Mouse (Mus musculus) limb, embryonic 15.5 days (tissue): Measurements from ENCODE around the gene Gm9918. TPM values are rescaled to one million over a fixed set of nuclear protein-coding genes. Genes with fewer than 3 reads are reported as not detected.
A peak's percentile ranks its signal among the peaks of the same experiment; 100 is the strongest.

Experiments
- ATAC-seq: fragments of 200-750 bp; cut with Nextera tagmentation; 2 replicates; pipeline ENCODE4 v1.8.0; 2017; ENCODE audit warnings: low read depth, moderate TSS enrichment; ENCODE audit not compliant: insufficient number of reproducible peaks, low FRiP score, low TSS enrichment
- H3K27ac ChIP-seq: fragments of 300-500 bp; sonication (generic); 2 replicates; pipeline ENCODE4 v1.5.1; 2015; ENCODE audit warnings: moderate library complexity, mild to moderate bottlenecking, inconsistent platforms
- H3K27me3 ChIP-seq: fragments of 300-500 bp; sonication (generic); 2 replicates; pipeline ENCODE4 v1.6.1; 2015; ENCODE audit warnings: inconsistent platforms
- H3K36me3 ChIP-seq: fragments of 300-500 bp; sonication (generic); 2 replicates; pipeline ENCODE4 v1.6.1; 2015; ENCODE audit warnings: inconsistent platforms
- H3K4me1 ChIP-seq: fragments of 300-500 bp; sonication (generic); 2 replicates; pipeline ENCODE4 v1.6.1; 2015; ENCODE audit warnings: inconsistent platforms
- H3K4me2 ChIP-seq: fragments of 300-500 bp; sonication (generic); 2 replicates; pipeline ENCODE4 v1.6.1; 2015; ENCODE audit warnings: mild to moderate bottlenecking, inconsistent platforms
- H3K4me3 ChIP-seq: fragments of 300-500 bp; sonication (generic); 2 replicates; pipeline ENCODE4 v1.5.1; 2015; ENCODE audit warnings: mild to moderate bottlenecking, inconsistent platforms
- H3K9ac ChIP-seq: fragments of 300-500 bp; sonication (generic); 2 replicates; pipeline ENCODE4 v1.6.1; 2015; ENCODE audit warnings: inconsistent platforms
- H3K9me3 ChIP-seq: fragments of 300-500 bp; sonication (generic); 2 replicates; pipeline ENCODE4 v1.6.1; 2016; ENCODE audit warnings: inconsistent platforms
- WGBS: fragments of 180-500 bp; shearing (Covaris S2); methylation state at CpG from one replicate; pipeline ENCODE4 v1.1.7; 2015; 5-methylcytosine and 5-hydroxymethylcytosine counted together
- polyA plus RNA-seq: library from polyadenylated mRNA; unstranded; fragments of >200 nt; fragmentation: Nextera tagmentation; extraction: Ambion mirVana; gene quantifications from 2 replicates; pipeline ENCODE4 v1.2.1, GENCODE M21; 2015

Gene Gm9918
- polyA plus RNA-seq, 1 experiment from 2014 or later: 0.79 TPM

GRCm38 (mm10) chr15:102282463-102283292, 12.3 kb downstream of the Gm9918 start:
- H3K9ac ChIP-seq: no peak overlapping the region
- peaks cover 20% of the 10 kb centered on the region for H3K4me1 ChIP-seq
- no peaks in the 10 kb centered on the region for H3K9me3 ChIP-seq
- H3K27ac ChIP-seq: no peak overlapping the region
- peaks cover 20% of the 10 kb centered on the region for H3K36me3 ChIP-seq
- ATAC-seq: no peak
- H3K27me3 ChIP-seq: no peaks in the 10 kb centered on the region
- no peak overlapping the region for H3K4me2 ChIP-seq
- WGBS: 75% methylated on average over 8 of the region's 8 CpGs
- no peak overlapping the region for H3K4me3 ChIP-seq

DNA sequence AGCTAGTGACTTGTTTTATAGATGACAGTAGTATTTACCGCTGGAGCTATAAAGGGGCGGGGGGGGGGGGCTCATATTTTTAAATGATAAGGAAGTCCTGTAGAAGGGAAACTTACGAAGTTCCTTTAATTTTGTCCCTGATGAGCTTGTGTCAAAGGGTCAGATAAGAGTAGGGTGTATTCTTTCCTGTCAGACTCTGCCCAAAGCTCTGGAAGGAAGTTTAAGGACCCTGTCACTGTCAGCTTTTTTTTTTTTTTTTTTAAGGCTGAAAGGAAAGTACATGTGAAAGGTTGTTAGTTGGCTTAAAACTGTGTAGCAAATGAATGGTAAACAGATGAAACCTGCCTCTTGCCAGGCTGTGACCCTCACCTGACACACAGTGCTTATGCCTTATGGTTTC, 13.3 kb downstream of the Gm9918 start:
- no peak overlapping the region for H3K4me3 ChIP-seq
- H3K4me2 ChIP-seq: no peak overlapping the region
- peaks cover 20% of the 10 kb centered on the region for H3K4me1 ChIP-seq
- H3K9ac ChIP-seq: no peak overlapping the region
- H3K36me3 ChIP-seq: peaks cover 20% of the 10 kb centered on the region
- no peaks in the 10 kb centered on the region for H3K27me3 ChIP-seq
- H3K27ac ChIP-seq: no peak overlapping the region
- WGBS: 71% methylated on average over 3 of the region's 3 CpGs
- H3K9me3 ChIP-seq: no peaks in the 10 kb centered on the region
- ATAC-seq: no peak

DNA sequence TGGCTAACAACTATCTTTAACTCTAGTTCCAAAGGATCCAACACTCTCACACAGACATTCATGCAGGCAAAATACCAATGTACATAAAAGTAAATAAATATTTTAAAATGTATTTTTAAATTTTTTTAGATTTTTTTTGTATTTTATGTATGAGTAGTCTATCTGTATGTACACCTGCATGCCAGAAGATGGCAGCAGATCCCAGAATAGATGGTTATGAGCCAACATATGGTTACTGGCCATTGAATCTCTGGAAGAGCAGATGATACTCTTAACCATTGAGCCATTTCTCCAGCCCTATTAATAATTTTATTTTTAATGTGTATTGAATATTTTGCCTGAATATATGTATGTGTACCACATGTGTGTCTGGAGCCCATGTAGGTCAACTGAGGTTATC, 17.0 kb downstream of the Gm9918 start:
- ATAC-seq: no peak
- Histone ChIP-seq H3K4me2 (no peak overlapping the region), H3K9ac (no peak overlapping the region), H3K9me3 (no peaks in the 10 kb centered on the region), H3K4me1 (no peaks in the 10 kb centered on the region), H3K4me3 (no peak overlapping the region), H3K27ac (no peak overlapping the region), H3K36me3 (0 out of 2 replicates have a peak, but pooled peaks cover 4% of the 10 kb centered on the region), H3K27me3 (no peaks in the 10 kb centered on the region)

- 6% methylated on average over 25 of the region's 25 CpGs for WGBS
- peaks cover 7% of the 10 kb centered on the region for H3K4me1 ChIP-seq
- peaks cover 17% of the 10 kb centered on the region for H3K36me3 ChIP-seq
- no peaks in the 10 kb centered on the region for H3K9me3 ChIP-seq
- no peak within 1 kb of the TSS for H3K27ac ChIP-seq
- peak within 1 kb of the TSS; percentile 47 for H3K9ac ChIP-seq
- peak; percentile 95 for ATAC-seq
- peak within 1 kb of the TSS; percentile 92 for H3K4me2 ChIP-seq
- no peaks in the 10 kb centered on the region for H3K27me3 ChIP-seq
- H3K4me3 ChIP-seq: peak within 1 kb of the TSS; percentile 77
Observed at GRCm38 (mm10) chr15:102295633-102296367, 25.4 kb downstream of the Gm9918 start, which contains the start of gene Espl1. Espl1 (plus strand) TSS chr15:102296266.

DNA sequence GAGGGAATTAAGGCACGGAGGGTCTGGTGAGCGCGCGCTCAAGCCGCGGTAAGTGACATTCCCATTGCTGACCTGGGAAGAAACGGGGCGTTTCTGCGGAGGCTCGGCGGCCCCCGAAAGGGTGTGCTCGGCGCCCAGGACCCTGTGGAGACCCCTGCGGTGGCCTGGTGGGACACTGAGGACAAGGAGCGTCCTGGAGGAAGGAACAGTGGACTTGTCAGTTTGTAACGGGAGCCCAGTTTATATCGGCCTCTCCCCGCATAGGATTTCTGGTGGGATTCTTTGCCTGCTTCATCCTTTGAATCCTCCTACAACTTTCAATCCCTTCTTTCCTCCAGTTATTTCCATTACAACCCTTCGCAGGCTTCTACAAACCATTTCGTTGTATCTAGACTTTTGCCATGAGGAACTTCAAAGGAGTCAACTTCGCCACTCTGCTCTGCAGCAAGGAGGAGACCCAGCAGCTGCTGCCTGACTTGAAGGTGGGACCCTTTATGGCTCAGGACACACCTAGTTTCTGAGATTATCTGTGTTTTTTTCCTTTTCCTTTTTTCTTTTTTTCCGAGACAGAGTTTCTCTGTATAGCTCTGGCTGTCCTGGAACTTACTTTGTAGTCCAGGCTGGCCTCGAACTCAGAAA, 26.1 kb downstream of the Gm9918 start:
- Histone ChIP-seq H3K4me2 (peak overlapping the region; percentile 92), H3K36me3 (peaks cover 22% of the 10 kb centered on the region), H3K9ac (peak overlapping the region; percentile 47), H3K9me3 (no peaks in the 10 kb centered on the region), H3K4me1 (peaks cover 7% of the 10 kb centered on the region), H3K27me3 (no peaks in the 10 kb centered on the region), H3K27ac (no peak overlapping the region), H3K4me3 (peak overlapping the region; percentile 77)
- 5% methylated on average over 24 of the region's 24 CpGs for WGBS
- peak; percentile 12; the same call in 1 of the 2 replicates for ATAC-seq

DNA sequence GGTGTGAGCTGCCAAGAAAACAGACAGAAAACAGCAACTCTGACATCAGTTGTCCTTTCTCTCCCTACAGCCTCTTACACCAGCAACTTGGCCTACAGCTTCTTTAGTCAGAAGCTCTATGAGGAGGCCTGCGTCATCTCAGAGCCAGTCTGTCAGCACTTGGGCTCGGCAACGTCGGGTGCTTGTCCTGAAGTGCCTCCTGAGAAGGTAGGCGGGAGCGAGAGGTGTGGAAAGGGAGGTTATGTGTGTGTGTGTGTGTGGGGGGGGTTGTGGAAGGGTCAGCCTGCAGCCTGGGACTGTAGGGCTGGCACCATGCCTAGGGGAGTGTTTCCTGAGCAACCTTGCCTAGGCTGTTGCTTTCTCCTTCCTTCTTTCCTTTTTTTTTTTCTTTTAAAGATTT, 32.2 kb downstream of the Gm9918 start:
- H3K9ac ChIP-seq: no peak overlapping the region
- H3K4me3 ChIP-seq: no peak overlapping the region
- 73% methylated on average over 6 of the region's 6 CpGs for WGBS
- H3K4me1 ChIP-seq: no peaks in the 10 kb centered on the region
- no peaks in the 10 kb centered on the region for H3K27me3 ChIP-seq
- no peak for ATAC-seq
- no peak overlapping the region for H3K4me2 ChIP-seq
- no peaks in the 10 kb centered on the region for H3K9me3 ChIP-seq
- H3K27ac ChIP-seq: no peak overlapping the region
- peaks cover 72% of the 10 kb centered on the region for H3K36me3 ChIP-seq

- H3K9ac ChIP-seq: no peak overlapping the region
- no peak overlapping the region for H3K27ac ChIP-seq
- H3K4me2 ChIP-seq: no peak overlapping the region
- ATAC-seq: no peak
- no peaks in the 10 kb centered on the region for H3K4me1 ChIP-seq
- no peaks in the 10 kb centered on the region for H3K9me3 ChIP-seq
- peaks cover 77% of the 10 kb centered on the region for H3K36me3 ChIP-seq
- H3K27me3 ChIP-seq: no peaks in the 10 kb centered on the region
- no peak overlapping the region for H3K4me3 ChIP-seq
- WGBS: 85% methylated on average over 9 of the region's 9 CpGs
Observed at GRCm38 (mm10) chr15:102308717-102309116, 38.4 kb downstream of the Gm9918 start.

DNA sequence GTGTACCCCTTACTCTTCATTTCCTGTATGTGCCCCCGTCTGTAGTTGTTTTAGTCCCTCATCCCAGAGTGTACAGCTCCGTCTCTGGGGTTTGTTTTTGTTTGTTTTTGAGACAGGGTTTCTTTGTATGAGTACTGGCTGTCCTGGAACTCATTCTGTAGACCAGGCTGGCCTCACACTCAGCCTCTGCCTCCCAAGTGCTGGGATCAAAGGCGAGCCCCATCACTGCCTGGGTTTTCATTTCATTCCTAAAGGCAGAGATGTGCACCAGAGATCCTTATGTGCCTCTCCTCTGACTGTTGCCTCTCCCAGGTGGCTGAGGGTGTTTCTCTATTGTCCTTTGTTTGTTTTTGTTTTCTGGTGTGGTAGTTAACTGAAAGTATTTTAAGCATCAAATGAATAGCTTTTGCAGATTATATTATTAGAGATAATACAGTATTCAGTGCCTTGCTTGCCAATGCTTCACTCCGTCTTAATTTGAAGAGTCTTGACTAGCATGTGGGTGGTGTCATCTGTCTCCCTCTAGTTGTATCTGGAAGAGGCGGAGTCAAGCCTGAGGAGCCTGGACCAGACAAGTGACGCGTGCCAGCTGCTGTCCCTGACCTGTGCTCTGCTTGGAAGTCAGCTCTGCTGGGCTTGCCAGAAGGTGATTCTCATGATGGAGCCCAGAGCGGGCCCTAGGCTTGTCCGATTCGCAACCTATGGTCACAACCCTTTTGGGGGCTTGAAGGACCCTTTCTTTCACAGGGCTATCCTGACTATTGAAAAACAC, 39.9 kb downstream of the Gm9918 start:
- no peaks in the 10 kb centered on the region for H3K4me1 ChIP-seq
- H3K4me3 ChIP-seq: no peak overlapping the region
- H3K9me3 ChIP-seq: no peaks in the 10 kb centered on the region
- 84% methylated on average over 10 of the region's 10 CpGs for WGBS
- no peak overlapping the region for H3K27ac ChIP-seq
- H3K36me3 ChIP-seq: peaks cover 76% of the 10 kb centered on the region
- H3K27me3 ChIP-seq: no peaks in the 10 kb centered on the region
- no peak overlapping the region for H3K4me2 ChIP-seq
- ATAC-seq: no peak
- H3K9ac ChIP-seq: no peak overlapping the region

DNA sequence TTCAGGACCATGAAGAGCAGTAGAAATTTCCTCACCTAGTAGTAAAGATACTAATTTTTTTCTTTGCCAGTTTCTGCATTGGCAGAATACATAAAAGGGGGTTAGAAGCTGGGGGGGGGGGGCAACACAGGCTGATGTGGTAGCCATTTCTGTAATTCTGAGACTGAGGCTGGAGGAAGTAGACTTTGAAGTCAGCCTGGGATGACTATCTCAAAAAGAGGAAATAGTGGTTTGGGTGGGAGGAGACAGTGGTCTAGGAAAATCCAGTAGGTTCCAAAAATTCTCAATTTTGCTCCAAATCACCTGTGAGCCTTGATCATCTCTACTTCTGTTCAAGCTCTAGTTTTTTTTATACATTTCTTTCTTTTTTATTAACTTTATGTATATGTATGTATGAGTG, 41.1 kb downstream of the Gm9918 start:
- 0 out of 2 replicates have a peak, but pooled peaks cover 2% of the 10 kb centered on the region for H3K4me1 ChIP-seq
- no peak overlapping the region for H3K27ac ChIP-seq
- H3K36me3 ChIP-seq: peaks cover 76% of the 10 kb centered on the region
- H3K4me2 ChIP-seq: no peak overlapping the region
- no peaks in the 10 kb centered on the region for H3K9me3 ChIP-seq
- no peak for ATAC-seq
- no peak overlapping the region for H3K4me3 ChIP-seq
- no peak overlapping the region for H3K9ac ChIP-seq
- H3K27me3 ChIP-seq: no peaks in the 10 kb centered on the region

- Histone ChIP-seq H3K27me3 (no peaks in the 10 kb centered on the region), H3K9ac (no peak overlapping the region), H3K4me3 (no peak overlapping the region), H3K4me1 (0 out of 2 replicates have a peak, but pooled peaks cover 2% of the 10 kb centered on the region), H3K9me3 (no peaks in the 10 kb centered on the region), H3K27ac (no peak overlapping the region), H3K4me2 (no peak overlapping the region), H3K36me3 (peaks cover 81% of the 10 kb centered on the region)
- ATAC-seq: no peak
- 86% methylated on average over 8 of the region's 8 CpGs for WGBS
Observed at GRCm38 (mm10) chr15:102315292-102315691, 44.9 kb downstream of the Gm9918 start.

DNA sequence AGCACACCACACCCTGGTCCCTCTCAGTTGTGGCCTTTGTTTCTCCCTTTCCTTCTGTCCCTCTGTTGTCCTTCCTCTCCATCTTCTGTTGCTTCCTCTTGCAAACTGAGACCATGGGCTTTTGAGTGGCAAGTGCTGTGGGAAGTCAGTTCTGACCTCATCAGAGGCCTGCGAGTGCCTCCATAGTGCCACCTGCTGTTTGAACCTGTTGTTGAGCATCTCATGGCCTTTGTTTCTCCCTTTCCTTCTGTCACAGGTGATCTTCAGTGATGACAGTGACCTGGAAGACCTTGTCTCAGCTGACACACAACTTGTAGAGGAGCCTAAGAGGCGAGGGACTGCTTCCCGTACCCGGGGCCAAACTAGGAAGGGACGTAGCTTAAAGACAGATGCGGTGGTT, 45.9 kb downstream of the Gm9918 start:
- no peak overlapping the region for H3K9ac ChIP-seq
- no peaks in the 10 kb centered on the region for H3K9me3 ChIP-seq
- H3K27me3 ChIP-seq: no peaks in the 10 kb centered on the region
- no peak for ATAC-seq
- H3K4me1 ChIP-seq: 0 out of 2 replicates have a peak, but pooled peaks cover 2% of the 10 kb centered on the region
- H3K27ac ChIP-seq: no peak overlapping the region
- H3K4me2 ChIP-seq: no peak overlapping the region
- 83% methylated on average over 6 of the region's 6 CpGs for WGBS
- H3K4me3 ChIP-seq: no peak overlapping the region
- peaks cover 84% of the 10 kb centered on the region for H3K36me3 ChIP-seq
